Mouse (Mus musculus) heart, embryonic 13.5 days (tissue): ENCODE data around the gene Scaf8. TPM values are rescaled to one million over a fixed set of nuclear protein-coding genes. Genes with fewer than 3 reads are reported as not detected.

Experiments used
- ATAC-seq: fragments of 200-750 bp; cut with Nextera tagmentation; 2 replicates; pipeline ENCODE4 v1.8.0; 2017; ENCODE audit warnings: moderate TSS enrichment; ENCODE audit not compliant: insufficient number of reproducible peaks, low FRiP score, low TSS enrichment; ENCODE audit errors: extremely low read depth
- H3K27ac ChIP-seq: fragments of 300-500 bp; sonication (generic); replicated peaks from 2 replicates; pipeline ENCODE4 v1.5.1; 2015; ENCODE audit warnings: moderate library complexity, mild to moderate bottlenecking, inconsistent platforms
- H3K27me3 ChIP-seq: fragments of 300-500 bp; sonication (generic); replicated peaks from 2 replicates; pipeline ENCODE4 v1.6.1; 2015; ENCODE audit warnings: mild to moderate bottlenecking, inconsistent platforms
- H3K36me3 ChIP-seq: fragments of 300-500 bp; sonication (generic); 2 replicates; pipeline ENCODE4 v1.6.1; 2015; ENCODE audit warnings: mild to moderate bottlenecking, inconsistent platforms
- H3K4me1 ChIP-seq: fragments of 300-500 bp; sonication (generic); 2 replicates; pipeline ENCODE4 v1.6.1; 2015; ENCODE audit warnings: inconsistent platforms
- H3K4me2 ChIP-seq: fragments of 300-500 bp; sonication (generic); 2 replicates; pipeline ENCODE4 v1.6.1; 2015; ENCODE audit warnings: inconsistent platforms, mild to moderate bottlenecking, moderate library complexity
- H3K4me3 ChIP-seq: fragments of 300-500 bp; sonication (generic); 2 replicates; pipeline ENCODE4 v1.5.1; 2015; ENCODE audit warnings: moderate library complexity, mild to moderate bottlenecking, inconsistent platforms
- H3K9ac ChIP-seq: fragments of 300-500 bp; sonication (generic); 2 replicates; pipeline ENCODE4 v1.6.1; 2015; ENCODE audit warnings: inconsistent platforms, mild to moderate bottlenecking, moderate library complexity
- H3K9me3 ChIP-seq: fragments of 300-500 bp; sonication (generic); 2 replicates; pipeline ENCODE4 v1.6.1; 2016; ENCODE audit warnings: inconsistent platforms
- whole genome bisulfite sequencing: fragments of 180-500 bp; shearing (Covaris S2); methylation state at CpG from one replicate; pipeline ENCODE4 v1.1.7; 2015; ENCODE audit warnings: mixed read lengths; 5-methylcytosine and 5-hydroxymethylcytosine counted together
- polyA plus RNA-seq: library from polyadenylated mRNA; unstranded; fragments of >200 nt; fragmentation: Nextera tagmentation; extraction: Ambion mirVana; gene quantifications from 2 replicates; pipeline ENCODE4 v1.2.1, GENCODE M21; 2015

Gene Scaf8
- polyA plus RNA-seq, 1 experiment from 2014 or later, result 14.5 TPM

DNA sequence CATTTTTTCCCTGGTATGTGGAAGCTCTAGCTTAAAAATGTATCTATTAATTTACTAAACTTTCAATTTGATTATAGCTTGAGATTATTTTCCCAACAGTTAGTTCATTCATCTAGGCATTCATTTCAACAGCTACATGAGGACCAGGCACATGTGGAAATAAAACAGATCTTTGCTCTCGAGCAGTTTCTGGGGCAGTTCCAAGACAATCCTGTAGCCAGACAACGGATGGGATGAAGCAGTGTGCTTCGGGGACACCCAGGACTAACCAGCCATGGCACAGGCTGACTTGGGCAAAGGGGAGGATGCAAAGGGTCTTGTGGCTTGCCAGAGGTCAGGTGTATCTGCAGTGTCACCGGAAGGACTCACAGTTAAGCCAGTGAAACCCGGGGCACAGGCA, 117.9 kb downstream of the Scaf8 start:
- Histone ChIP-seq H3K4me1 (peaks cover 16% of the 10 kb centered on the region), H3K4me2 (no peak overlapping the region), H3K9ac (no peak overlapping the region), H3K36me3 (peaks cover 32% of the 10 kb centered on the region), H3K9me3 (no peaks in the 10 kb centered on the region), H3K27ac (no peak overlapping the region), H3K27me3 (no peaks in the 10 kb centered on the region), H3K4me3 (no peak overlapping the region)
- no peak for ATAC-seq
- 73% methylated on average over 5 of the region's 5 CpGs for WGBS

DNA sequence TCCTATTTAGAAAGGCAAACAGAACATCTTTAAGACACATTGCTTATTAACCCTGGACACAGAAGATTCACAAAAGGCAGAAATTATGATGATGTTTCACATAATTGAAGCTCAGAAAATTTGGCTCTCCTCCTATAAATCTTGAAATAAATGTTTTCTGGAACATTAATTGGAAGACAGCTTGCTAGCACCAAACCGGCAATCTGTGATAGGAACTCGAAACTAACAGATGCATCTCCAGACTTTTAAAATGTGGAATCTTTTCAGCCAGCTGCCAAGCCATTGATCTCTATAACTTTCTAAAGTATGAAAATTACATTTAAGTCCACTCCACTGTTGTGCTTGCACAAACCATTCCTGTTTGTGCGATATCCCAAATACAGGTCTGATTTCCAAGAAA, 128.9 kb downstream of the Scaf8 start:
- Histone ChIP-seq H3K4me3 (no peak overlapping the region), H3K4me1 (peaks cover 57% of the 10 kb centered on the region), H3K27me3 (no peaks in the 10 kb centered on the region), H3K9ac (no peak overlapping the region), H3K4me2 (no peak overlapping the region), H3K27ac (no peak overlapping the region), H3K9me3 (no peaks in the 10 kb centered on the region), H3K36me3 (peaks cover 6% of the 10 kb centered on the region)
- WGBS, result 94% methylated on average over 3 of the region's 3 CpGs
- ATAC-seq, result no peak

DNA sequence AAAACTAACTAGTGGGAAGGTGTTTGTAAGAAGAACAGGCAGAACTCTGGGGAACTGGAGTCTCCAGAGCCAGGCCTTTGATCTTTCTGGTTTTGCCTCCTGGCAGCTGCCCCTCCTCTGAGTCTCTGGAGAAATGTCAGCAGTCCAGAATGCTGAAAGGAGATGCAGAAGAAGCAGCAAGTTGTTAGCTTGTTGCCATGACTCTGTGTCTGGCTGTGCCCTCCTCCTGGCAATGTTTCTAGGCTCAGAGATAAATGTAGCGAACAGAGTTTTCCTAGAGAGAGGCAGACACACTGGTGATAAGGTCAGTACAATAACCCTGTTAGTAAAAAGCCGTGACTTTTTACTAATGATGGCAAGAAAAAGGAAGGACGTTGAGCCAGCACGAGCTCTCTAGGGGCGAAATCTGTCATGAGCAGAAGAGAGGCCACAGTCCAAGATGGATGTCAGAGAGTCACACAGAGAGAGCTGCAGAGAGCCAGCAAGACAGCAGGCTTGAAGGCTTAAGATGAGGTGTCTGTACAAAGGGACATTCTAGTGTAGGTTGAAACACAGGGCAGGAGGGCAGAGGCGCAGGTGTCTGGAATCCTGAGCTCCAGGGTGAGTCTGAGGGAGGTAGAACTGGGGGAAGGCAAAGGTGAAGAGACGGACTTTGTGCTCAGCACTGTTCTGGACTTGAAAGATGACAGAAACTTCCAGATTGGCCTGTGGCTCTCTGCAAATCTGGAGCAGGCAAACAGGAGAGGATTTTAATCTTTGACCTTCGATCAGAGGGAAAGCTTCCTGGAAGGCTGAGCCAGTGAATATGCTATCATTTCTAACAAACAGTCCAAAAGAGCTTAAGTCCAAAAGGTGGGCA, 130.3 kb downstream of the Scaf8 start:
- Histone ChIP-seq H3K9ac (no peak overlapping the region), H3K9me3 (no peaks in the 10 kb centered on the region), H3K27ac (peak overlapping the region; percentile 63; the same call in 1 of the 2 replicates), H3K4me2 (no peak overlapping the region), H3K4me1 (peaks cover 63% of the 10 kb centered on the region), H3K27me3 (no peaks in the 10 kb centered on the region), H3K36me3 (peaks cover 2% of the 10 kb centered on the region), H3K4me3 (no peak overlapping the region)
- 56% methylated on average over 8 of the region's 8 CpGs for WGBS
- no peak for ATAC-seq

DNA sequence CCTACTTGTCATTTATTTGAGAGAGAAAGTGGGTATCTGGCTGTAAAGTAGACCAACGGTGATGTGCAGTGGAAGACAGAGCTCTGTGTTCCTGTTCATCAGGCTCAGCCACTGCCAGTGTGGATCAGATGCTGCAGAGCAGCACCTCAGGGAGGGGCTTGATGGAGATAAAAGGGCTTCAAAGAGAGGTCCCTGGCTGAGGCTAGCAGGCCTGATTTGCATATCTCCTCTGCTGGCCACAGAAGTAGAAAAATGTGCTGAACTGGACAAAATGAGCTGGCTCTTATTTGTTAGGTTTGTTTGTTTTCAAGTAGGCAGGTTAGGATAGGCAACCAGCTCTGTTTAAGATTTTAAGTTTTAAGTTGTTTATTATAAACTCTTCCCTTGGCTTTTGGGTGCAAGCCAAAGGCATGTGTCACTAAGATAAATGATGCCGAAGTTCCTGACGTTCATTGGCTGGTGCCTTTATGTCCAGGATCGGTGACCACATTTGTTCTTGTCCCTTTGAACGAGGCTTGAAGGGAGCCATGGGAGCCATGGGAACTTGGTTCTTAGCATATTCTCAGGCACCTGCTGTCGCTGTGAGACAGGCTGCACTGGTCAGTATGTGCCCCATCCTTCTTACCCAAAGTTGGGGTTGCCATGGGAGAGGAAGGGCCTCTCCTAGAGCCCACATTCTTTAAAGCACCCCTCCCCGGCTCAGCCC, 132.0 kb downstream of the Scaf8 start:
- ATAC-seq, result no peak
- H3K27ac ChIP-seq, result no peak overlapping the region; the same call in 1 of the 2 replicates

More for the DNA sequence above, 132.0 kb downstream of the Scaf8 start:
- Histone ChIP-seq H3K27me3 (no peaks in the 10 kb centered on the region), H3K9ac (no peak overlapping the region), H3K4me1 (peaks cover 55% of the 10 kb centered on the region), H3K36me3 (peaks cover 6% of the 10 kb centered on the region), H3K4me3 (no peak overlapping the region), H3K9me3 (no peaks in the 10 kb centered on the region), H3K4me2 (no peak overlapping the region)
- 30% methylated on average over 7 of the region's 7 CpGs for WGBS

Other genes starting within 250 kb of the Scaf8 start
- gene Tiam2, start 211.6 kb downstream of the Scaf8 start, polyA plus RNA-seq, result 2.8 and 4.0 TPM in 2 replicates